Mouse (Mus musculus): ENCODE measurements around the gene Dst.
A peak's percentile ranks its signal among the peaks of the same experiment; 100 is the strongest.

Gene Dst

GRCm38 (mm10) chr1:33991067-33991466 lies 83.0 kb downstream of the Dst start:
- DNase-seq, result no peak

DNA sequence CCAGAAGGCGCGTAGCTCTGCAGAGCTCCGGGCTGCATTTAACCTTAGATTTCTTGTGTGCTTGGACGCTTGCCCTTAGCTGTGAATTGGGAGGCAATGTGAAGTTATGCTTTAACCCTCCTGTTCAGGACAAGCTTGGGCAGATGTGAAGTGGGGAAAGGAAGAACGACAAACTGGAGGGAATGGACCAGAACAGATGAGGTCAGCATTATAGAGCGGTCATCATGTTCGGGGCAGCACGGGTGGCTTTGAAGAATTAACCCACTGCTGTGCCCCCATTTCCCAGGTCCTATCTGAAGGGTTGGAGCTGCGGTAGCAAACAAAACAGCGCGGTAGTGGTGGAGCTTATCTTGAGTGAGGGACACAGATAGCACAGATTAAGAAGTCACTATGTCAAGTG lies 84.8 kb downstream of the Dst start:
- DNase-seq, result no peak

GRCm38 (mm10) chr1:33994201-33994600 lies 86.2 kb downstream of the Dst start:
- no peak for DNase-seq

- no peak for DNase-seq
These were observed 87.4 kb downstream of the Dst start for GRCm38 (mm10) chr1:33995386-33995785.

DNA sequence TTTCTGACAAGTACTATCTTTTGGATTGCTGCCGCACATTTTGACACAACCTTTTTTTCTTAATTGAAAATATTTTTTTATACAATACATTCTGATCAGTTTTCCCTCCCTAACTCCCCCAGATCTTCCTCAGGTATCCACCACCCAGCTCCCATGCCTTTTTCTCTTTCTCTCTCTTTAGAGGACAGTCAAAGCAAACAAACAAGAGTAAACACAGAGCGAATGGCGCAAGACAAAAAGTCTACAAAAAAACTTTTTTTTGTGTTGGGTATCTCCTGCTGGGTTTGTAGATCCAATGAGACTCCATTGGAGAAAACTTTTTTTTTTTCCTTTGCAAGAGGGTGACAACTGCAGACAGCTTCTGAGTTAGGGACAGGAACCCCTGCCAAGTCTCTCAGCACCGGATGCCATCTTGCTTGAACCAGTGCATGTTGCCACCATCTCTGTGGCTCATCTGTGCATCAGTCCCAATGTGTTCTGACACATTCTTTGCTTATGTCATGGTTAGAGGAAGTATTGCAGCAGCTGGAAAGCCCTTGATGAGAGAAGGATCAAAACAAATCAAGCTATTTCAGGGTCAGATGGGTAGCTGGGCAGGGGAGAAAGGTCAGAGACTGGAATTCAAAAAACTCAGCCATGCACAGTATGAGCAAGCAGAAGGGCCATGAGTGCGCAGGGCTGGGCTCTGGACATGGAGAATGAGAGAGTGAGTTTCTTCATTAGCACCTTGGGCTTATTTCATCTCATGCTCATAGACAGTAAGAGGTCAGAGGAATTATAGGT lies 88.3 kb downstream of the Dst start:
- DNase-seq, result no peak

DNA sequence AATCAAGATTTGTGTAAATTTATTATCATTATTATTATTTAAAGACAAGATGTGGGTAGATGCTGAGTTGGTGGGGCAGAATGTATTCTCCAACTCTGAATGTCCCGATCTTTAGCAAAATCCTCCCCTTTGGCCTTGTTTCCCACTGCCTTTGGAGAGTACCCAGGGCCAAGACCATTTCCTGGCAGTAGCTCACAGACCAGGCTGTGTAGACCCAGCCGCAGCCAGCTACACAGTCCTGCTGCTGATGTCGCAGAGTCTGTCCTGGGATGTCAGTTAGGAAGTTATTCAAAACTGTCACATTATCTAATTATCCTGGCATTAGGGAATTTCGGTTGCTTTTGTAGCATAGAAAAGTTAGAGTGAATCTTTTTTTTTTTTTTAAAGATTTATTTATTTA lies 94.3 kb downstream of the Dst start:
- no peak for DNase-seq

DNA sequence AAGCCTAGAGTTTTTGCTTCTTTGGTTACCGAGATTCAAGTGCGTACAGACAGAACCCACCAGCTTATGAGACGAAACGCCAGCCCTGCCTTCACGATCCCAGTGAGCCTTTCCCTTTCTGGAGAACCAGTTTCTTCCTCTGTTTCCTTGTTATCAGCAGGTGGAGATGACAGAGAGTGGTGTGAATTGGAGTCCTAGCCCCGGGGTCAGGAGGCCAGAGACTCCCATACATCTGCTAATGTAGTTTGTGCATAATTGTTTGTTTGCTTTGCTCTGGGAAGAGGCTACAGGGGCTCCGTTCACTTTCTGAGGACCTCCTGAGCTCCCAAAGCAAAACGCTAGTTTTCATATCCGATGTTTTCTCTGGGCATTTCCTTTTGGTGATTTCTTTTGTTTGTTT lies 94.9 kb downstream of the Dst start:
- DNase-seq, result no peak

GRCm38 (mm10) chr1:34005238-34005725 lies 97.3 kb downstream of the Dst start:
- DNase-seq, result no peak

GRCm38 (mm10) chr1:34005726-34006638 lies 98.0 kb downstream of the Dst start:
- DNase-seq, result peak; percentile 82

- DNase-seq, result no peak
These were observed 98.9 kb downstream of the Dst start for GRCm38 (mm10) chr1:34006828-34007361.

- no peak for DNase-seq
These were observed 99.4 kb downstream of the Dst start for GRCm38 (mm10) chr1:34007379-34007778.

DNA sequence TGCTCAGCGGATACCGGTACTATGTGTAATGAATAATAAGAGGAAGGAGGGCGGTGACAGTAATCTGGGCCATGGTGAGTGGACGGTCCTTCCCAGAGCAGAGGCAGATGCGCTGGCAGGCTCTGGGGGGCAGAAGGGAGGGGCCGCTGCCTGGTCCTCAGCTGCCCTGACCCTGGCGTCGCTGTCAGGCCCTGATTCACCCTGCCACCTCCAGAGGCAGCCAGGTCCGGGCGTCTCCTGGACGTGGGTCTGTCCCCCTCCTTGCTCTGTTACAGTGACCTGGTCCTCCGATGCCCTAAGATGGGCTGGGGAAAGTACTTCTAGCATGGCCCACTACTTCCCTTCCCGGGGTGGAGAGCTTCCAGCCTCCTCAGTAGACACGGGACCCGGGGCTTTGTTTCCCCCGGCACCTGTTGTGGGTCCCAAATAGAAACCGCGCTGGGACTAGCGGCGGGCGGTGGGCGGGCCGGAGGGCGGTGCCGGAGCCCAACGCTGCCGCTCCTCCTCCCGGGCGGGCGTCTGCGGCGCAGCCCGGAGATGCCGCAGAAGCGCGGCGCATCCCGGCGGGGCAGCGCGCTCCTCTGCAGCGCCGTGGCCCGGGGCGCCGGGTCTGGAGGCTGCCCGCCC lies 103.1 kb downstream of the Dst start:
- DNase-seq, result peak; percentile 71

DNA sequence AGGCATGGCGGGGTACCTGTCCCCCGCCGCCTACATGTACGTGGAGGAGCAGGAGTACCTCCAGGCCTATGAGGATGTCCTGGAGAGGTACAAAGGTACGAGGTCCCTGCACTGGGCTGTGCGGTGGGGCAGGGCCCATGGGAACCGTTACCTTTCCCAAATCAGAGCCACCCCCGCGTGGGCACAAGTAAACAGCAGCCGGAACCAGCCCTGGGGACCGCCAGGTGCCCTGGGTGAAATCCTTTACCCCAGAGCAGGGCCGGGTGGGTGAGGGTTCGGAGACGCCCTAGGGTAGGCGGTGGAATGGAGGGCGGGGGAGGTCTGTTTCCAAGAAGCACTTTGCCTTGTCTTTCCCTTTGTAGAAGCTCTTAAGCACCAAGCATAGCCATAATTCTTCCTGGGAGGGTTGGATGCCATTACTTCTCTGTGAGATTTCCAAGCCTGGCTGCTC lies 103.8 kb downstream of the Dst start:
- DNase-seq, result no peak

DNA sequence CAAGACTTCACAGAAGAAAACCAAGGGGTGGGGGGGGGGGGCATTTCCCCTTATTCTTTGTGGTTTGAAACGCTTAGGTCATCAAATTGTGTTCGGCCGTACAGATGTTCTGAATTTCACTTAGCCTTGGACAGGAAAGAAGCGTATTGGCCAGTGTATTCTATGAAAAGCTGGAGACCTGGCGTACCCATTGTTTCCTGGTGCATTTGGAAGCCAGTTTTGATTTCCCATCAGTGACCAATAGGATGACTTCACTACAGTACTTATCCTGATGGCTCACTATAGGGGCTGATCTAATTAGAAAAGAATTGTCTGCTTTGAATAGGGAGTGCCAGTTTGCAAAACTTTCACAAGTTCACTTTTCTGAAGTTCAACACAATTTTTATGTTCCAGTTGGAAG lies 105.5 kb downstream of the Dst start:
- no peak for DNase-seq

- DNase-seq, result no peak
These were observed 108.8 kb downstream of the Dst start for GRCm38 (mm10) chr1:34016780-34017179.

GRCm38 (mm10) chr1:34017323-34017722 lies 109.3 kb downstream of the Dst start:
- no peak for DNase-seq

DNA sequence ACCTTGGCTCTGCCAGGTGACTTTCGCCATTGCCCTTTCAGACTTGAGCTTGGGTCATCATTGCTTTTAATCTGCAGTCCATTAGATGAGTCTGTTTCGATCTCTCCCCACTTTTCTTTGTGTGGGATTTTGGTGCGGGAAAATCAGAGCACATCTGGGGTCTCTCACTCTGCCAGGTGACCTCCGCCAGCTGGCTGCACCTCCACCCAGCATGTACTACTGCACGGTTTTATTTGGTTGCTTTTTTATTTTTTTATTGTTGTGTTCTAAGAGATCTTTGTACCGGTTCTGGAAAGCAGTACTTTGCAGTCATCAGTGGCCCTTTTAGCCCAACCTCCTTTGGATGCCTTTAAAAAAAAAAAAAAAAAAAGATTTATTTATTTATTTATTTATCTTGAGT lies 112.6 kb downstream of the Dst start:
- DNase-seq, result no peak

- no peak for DNase-seq
These were observed 113.5 kb downstream of the Dst start for GRCm38 (mm10) chr1:34021574-34021973.

DNA sequence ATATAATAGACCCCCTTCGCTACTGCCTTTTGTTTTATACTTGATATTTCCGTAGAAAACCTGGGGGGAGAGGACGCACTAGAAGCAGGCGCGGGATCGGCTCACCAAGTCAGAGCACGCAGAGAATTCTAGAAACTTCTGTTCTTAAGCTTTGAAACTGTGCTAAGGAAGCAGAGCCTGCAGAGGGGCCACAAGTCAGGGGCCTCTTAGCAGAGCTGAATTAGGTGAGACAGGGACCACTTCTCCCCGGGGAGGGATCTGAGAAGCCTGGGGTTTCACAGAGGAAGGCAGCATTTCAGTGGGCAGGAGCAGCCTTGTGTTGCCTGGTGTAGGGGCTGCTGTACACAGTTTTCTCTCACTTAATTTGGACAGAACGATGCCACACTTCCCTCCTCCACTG lies 115.1 kb downstream of the Dst start:
- DNase-seq, result no peak

DNA sequence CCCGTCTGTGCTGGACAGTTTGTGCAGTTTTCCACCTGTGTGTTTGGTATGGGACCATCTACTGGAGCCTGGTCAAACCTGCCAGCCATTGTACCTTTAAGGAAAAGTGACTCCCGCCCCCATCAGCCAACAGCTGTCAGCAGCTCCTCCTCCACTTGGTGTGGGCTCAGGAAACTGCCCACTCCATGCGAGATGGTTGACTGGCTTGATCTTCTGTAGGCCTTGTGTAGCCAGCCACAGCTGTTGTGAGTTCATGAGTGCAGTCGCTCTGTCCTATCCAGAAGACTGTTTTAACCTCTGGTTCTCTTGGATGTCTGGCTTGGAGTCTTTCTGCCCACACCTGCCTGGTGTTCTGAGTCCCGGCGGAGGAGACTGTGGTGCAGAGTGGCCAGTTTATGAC lies 117.9 kb downstream of the Dst start:
- no peak for DNase-seq

DNA sequence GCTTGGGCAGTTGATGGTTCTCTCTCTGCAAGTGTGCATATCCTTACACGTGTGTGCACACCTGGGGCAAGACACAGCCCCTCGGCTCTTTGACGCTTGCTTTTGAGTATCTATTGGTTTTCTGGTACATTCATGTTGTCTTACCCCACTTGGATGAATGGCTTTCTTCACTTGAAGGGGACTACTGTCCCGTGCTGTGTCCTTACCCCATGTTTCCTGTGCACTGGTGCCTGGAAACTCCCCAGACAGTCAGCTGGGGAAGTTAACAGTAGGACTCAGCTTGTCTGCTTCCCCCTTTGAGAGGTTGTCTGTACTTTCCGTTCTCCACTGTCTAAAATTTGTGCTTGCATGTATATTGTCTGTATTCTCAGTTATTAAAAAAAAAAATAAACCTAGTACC lies 120.7 kb downstream of the Dst start:
- DNase-seq, result no peak

DNA sequence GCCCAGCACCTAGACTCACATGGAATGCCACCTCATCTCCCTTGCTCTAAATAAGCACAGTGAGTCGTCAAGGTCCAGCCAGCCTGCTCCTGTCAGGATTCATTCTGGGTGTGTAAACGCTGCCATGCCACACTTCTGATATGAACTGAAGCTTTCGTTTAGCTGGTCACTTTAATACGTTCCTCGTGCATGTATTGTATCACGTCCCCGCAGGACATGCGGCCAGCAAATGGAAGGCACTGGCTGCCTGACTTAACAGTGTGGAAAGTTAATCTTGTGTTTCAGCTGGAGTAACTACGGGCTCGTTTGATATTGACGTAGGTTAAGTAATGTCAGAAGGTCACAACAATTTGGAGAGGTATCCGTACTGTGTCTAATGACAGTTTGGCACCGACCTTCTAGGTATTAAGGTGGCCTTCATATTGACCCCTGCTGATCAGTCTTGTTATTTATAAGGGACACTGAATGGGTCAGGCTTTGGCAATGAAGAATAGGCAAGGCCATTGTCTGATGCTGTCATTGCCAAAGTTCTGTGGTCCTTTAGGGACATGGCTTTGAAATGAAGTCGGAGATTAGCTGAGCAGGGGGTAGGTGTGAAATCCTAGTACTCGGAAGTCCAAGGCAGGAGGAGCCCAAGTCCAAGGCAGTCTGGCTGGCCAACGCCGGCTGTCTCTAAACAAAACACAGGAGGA lies 122.5 kb downstream of the Dst start:
- no peak for DNase-seq
